Mouse (Mus musculus) hindbrain, embryonic 13.5 days (tissue): Measurements from ENCODE around the gene Wfdc5. TPM values are rescaled to one million over a fixed set of nuclear protein-coding genes. Genes with fewer than 3 reads are reported as not detected.
A peak's percentile ranks its signal among the peaks of the same experiment; 100 is the strongest.

ENCODE experiments used
- ATAC-seq: fragments of 200-750 bp; cut with Nextera tagmentation; 2 replicates; pipeline ENCODE4 v1.8.0; 2017; ENCODE audit warnings: moderate TSS enrichment; ENCODE audit not compliant: low FRiP score
- H3K27ac ChIP-seq: fragments of 300-500 bp; sonication (generic); 2 replicates; pipeline ENCODE4 v1.5.1; 2015; ENCODE audit warnings: inconsistent platforms, mild to moderate bottlenecking, moderate library complexity
- H3K27me3 ChIP-seq: fragments of 300-500 bp; sonication (generic); 2 replicates; pipeline ENCODE4 v1.6.1; 2015; ENCODE audit warnings: mild to moderate bottlenecking, inconsistent platforms
- H3K36me3 ChIP-seq: fragments of 300-500 bp; sonication (generic); 2 replicates; pipeline ENCODE4 v1.6.1; 2015; ENCODE audit warnings: mild to moderate bottlenecking, inconsistent platforms
- H3K4me1 ChIP-seq: fragments of 300-500 bp; sonication (generic); replicated peaks from 2 replicates; pipeline ENCODE4 v1.6.1; 2015; ENCODE audit warnings: inconsistent platforms
- H3K4me2 ChIP-seq: fragments of 300-500 bp; sonication (generic); 2 replicates; pipeline ENCODE4 v1.6.1; 2015; ENCODE audit warnings: inconsistent platforms, mild to moderate bottlenecking, moderate library complexity
- H3K4me3 ChIP-seq: fragments of 300-500 bp; sonication (generic); 2 replicates; pipeline ENCODE4 v1.5.1; 2015; ENCODE audit warnings: mild to moderate bottlenecking, inconsistent platforms
- H3K9ac ChIP-seq: fragments of 300-500 bp; sonication (generic); 2 replicates; pipeline ENCODE4 v1.6.1; 2015; ENCODE audit warnings: mild to moderate bottlenecking, inconsistent platforms
- H3K9me3 ChIP-seq: fragments of 300-500 bp; sonication (generic); 2 replicates; pipeline ENCODE4 v1.6.1; 2016; ENCODE audit warnings: inconsistent platforms
- WGBS: fragments of 180-500 bp; shearing (Covaris S2); methylation state at CpG from one replicate; pipeline ENCODE4 v1.1.7; 2015; 5-methylcytosine and 5-hydroxymethylcytosine counted together
- polyA plus RNA-seq: library from polyadenylated mRNA; unstranded; fragments of >200 nt; fragmentation: Nextera tagmentation; extraction: Ambion mirVana; gene quantifications from 2 replicates; pipeline ENCODE4 v1.2.1, GENCODE M21; 2015

Gene Wfdc5
- polyA plus RNA-seq, 1 experiment from 2014 or later, result not detected

GRCm38 (mm10) chr2:164192279-164192678 is 9.7 kb upstream of the Wfdc5 start:
- ATAC-seq, result no peak
- no peak overlapping the region for H3K4me3 ChIP-seq

DNA sequence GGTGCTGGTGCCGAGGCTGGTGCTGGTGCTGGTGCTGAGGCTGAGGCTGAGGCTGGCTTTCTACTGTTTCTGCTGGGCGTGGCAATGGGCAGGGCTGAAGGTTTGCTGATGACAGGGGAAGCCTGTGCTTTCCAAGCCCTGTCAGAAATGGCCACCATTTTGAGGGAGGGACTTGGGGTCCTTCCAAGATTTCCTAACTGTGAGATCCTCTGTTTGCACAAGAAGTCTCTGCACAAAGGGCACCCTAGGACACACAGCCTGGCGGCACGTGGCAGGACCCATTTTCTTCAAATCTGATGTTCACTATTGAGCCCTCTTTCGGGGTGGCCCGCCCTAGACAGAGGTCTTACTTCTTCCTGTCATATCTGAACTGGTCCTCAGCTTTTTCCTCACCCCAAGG is 8.0 kb upstream of the Wfdc5 start, which contains the start of gene Wfdc12:
Gene Wfdc12 (minus strand): TSS at position 33 of the 400 bp plus-strand sequence.
- Histone ChIP-seq H3K27me3 (no peaks in the 10 kb centered on the region), H3K4me3 (no peak within 1 kb of the TSS), H3K4me1 (no peaks in the 10 kb centered on the region), H3K36me3 (no peaks in the 10 kb centered on the region), H3K9ac (no peak within 1 kb of the TSS), H3K4me2 (no peak within 1 kb of the TSS), H3K9me3 (no peaks in the 10 kb centered on the region), H3K27ac (no peak within 1 kb of the TSS)
- 81% methylated on average over 6 of the region's 6 CpGs for WGBS
- no peak for ATAC-seq

More at GRCm38 (mm10) chr2:164192279-164192678, 9.7 kb upstream of the Wfdc5 start:
- Histone ChIP-seq H3K4me2 (no peak overlapping the region), H3K27ac (no peak overlapping the region), H3K36me3 (no peaks in the 10 kb centered on the region), H3K9ac (no peak overlapping the region), H3K4me1 (no peaks in the 10 kb centered on the region), H3K9me3 (no peaks in the 10 kb centered on the region), H3K27me3 (no peaks in the 10 kb centered on the region)

DNA sequence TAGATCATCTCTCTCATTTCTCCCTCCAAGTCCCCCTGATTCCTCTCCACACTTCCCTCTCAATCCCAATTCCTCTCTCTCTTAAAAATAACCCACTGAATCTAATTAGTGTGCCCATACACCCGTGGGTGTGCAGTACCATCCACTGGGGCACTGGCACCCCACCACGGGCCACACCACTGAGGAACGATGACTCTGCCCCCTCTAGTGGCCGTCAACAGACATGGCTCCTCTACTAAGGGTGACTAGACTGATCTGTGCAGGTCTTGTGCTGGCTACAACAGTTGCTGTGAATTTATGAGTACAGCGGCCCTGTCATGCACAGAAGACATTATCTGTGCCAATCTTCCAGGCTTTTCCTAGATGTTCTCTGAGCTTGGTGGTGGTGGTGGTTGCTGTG is 6.2 kb upstream of the Wfdc5 start:
- H3K4me1 ChIP-seq, result no peaks in the 10 kb centered on the region
- H3K36me3 ChIP-seq, result no peaks in the 10 kb centered on the region
- no peak overlapping the region for H3K4me2 ChIP-seq
- no peak overlapping the region for H3K4me3 ChIP-seq
- ATAC-seq, result no peak
- H3K27me3 ChIP-seq, result no peaks in the 10 kb centered on the region
- WGBS, result 34% methylated on average over 5 of the region's 5 CpGs
- no peaks in the 10 kb centered on the region for H3K9me3 ChIP-seq
- H3K9ac ChIP-seq, result no peak overlapping the region
- no peak overlapping the region for H3K27ac ChIP-seq

DNA sequence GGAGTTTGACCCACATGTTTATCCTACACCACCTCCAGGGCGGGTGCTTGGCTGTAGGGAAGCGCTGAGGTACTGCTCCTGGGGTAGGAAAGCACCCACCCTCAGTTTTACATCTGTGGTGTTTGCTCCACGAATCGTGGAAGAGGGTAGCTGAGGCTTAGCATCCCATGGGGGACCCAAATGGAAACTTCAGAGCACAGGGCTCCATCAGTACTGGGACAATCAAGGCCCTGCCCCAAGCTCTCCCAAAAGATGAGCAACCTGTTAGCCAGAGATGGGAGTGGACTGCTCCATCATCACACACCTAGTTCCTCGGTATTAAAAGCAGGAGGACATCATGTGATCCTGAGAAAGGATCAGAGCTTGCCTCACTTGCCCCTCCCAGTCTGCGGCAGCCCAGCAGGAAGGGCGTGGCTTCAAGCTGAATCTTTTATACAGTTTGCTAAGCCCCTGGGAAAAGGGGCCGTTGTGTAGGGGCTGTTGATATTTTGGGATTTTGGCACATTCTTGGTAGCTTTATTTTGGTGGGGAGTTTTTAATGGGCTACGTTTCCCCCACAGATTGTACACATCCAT is 1.7 kb upstream of the Wfdc5 start:
- WGBS, result 46% methylated on average over 9 of the region's 9 CpGs
- no peak overlapping the region for H3K4me2 ChIP-seq
- ATAC-seq, result no peak

DNA sequence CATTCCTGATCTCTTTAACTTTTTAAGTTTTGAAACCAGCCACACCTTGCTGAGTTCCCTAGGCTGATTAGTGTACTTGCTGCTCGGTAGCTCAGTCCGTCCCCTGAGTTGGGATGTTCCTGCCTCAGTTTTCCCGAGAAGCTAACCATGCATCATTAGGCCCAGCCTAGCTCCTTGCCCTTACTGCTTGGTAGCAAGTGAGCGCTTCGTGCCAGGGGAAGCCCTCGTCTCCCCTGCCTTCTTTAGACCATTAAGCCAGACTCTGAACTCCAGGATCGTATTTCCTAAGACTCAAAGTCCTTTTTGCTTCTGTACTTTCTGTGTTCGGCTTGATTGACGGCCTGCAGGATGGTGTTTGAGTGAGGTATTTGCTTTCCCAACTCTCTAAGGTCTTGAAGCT is 798 bp upstream of the Wfdc5 start:
- Histone ChIP-seq H3K9me3 (no peaks in the 10 kb centered on the region), H3K4me2 (no peak overlapping the region), H3K4me1 (no peaks in the 10 kb centered on the region), H3K9ac (no peak overlapping the region), H3K36me3 (no peaks in the 10 kb centered on the region), H3K27ac (no peak overlapping the region), H3K27me3 (peaks cover 4% of the 10 kb centered on the region; the same call in 1 of the 2 replicates), H3K4me3 (no peak overlapping the region)
- no peak for ATAC-seq
- 79% methylated on average over 9 of the region's 9 CpGs for WGBS

More for the DNA sequence above, 1.7 kb upstream of the Wfdc5 start:
- no peak overlapping the region for H3K27ac ChIP-seq
- no peaks in the 10 kb centered on the region for H3K9me3 ChIP-seq
- H3K27me3 ChIP-seq, result peaks cover 4% of the 10 kb centered on the region; the same call in 1 of the 2 replicates
- no peaks in the 10 kb centered on the region for H3K4me1 ChIP-seq
- no peaks in the 10 kb centered on the region for H3K36me3 ChIP-seq
- no peak overlapping the region for H3K4me3 ChIP-seq
- H3K9ac ChIP-seq, result no peak overlapping the region

GRCm38 (mm10) chr2:164180770-164181169 is 1.8 kb downstream of the Wfdc5 start:
- no peak overlapping the region for H3K4me3 ChIP-seq
- H3K4me2 ChIP-seq, result no peak overlapping the region
- no peaks in the 10 kb centered on the region for H3K9me3 ChIP-seq
- no peak overlapping the region for H3K9ac ChIP-seq
- no peaks in the 10 kb centered on the region for H3K36me3 ChIP-seq
- no peak overlapping the region for H3K27ac ChIP-seq
- ATAC-seq, result no peak
- no peaks in the 10 kb centered on the region for H3K4me1 ChIP-seq
- WGBS, result 91% methylated on average over 4 of the region's 4 CpGs
- peaks cover 4% of the 10 kb centered on the region; the same call in 1 of the 2 replicates for H3K27me3 ChIP-seq

GRCm38 (mm10) chr2:164180124-164180523 is 2.4 kb downstream of the Wfdc5 start:
- no peaks in the 10 kb centered on the region for H3K36me3 ChIP-seq
- H3K27me3 ChIP-seq, result peaks cover 8% of the 10 kb centered on the region; the same call in 1 of the 2 replicates
- no peak overlapping the region for H3K4me3 ChIP-seq
- H3K4me2 ChIP-seq, result no peak overlapping the region
- H3K9me3 ChIP-seq, result no peaks in the 10 kb centered on the region
- 56% methylated on average over 2 of the region's 3 CpGs for WGBS
- H3K9ac ChIP-seq, result no peak overlapping the region
- no peaks in the 10 kb centered on the region for H3K4me1 ChIP-seq
- no peak overlapping the region for H3K27ac ChIP-seq
- ATAC-seq, result no peak

DNA sequence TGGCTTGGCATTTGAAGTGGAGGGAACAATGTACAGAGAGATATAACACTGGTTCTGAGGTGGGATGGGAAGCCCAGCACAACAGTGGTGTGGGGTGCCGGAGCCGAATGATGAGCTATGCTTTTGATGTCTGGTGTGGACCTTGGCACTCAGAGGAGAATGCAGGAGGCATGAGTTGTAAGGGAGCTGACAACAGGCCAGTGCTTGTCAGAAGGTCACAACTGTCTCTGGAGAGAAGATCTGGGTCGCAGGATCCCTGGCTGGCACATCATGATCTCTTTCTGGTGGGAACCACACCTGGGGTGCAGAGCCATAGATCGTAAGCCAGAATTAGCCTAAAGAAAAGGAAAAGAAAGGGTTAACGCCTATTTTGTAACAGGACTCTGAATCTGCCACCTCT is 4.7 kb downstream of the Wfdc5 start:
- Histone ChIP-seq H3K4me3 (no peak overlapping the region), H3K27me3 (peaks cover 23% of the 10 kb centered on the region; the same call in 1 of the 2 replicates), H3K27ac (no peak overlapping the region), H3K4me1 (no peaks in the 10 kb centered on the region), H3K4me2 (no peak overlapping the region), H3K9ac (no peak overlapping the region), H3K36me3 (no peaks in the 10 kb centered on the region), H3K9me3 (no peaks in the 10 kb centered on the region)
- no peak for ATAC-seq
- 94% methylated on average over 5 of the region's 5 CpGs for WGBS

GRCm38 (mm10) chr2:164175850-164176249 is 6.7 kb downstream of the Wfdc5 start:
- Histone ChIP-seq H3K36me3 (no peaks in the 10 kb centered on the region), H3K4me3 (no peak overlapping the region), H3K4me1 (peaks cover 5% of the 10 kb centered on the region), H3K9ac (no peak overlapping the region), H3K4me2 (no peak overlapping the region), H3K27ac (no peak overlapping the region), H3K9me3 (no peaks in the 10 kb centered on the region), H3K27me3 (peaks cover 37% of the 10 kb centered on the region)
- ATAC-seq, result no peak
- 85% methylated on average over 3 of the region's 3 CpGs for WGBS

DNA sequence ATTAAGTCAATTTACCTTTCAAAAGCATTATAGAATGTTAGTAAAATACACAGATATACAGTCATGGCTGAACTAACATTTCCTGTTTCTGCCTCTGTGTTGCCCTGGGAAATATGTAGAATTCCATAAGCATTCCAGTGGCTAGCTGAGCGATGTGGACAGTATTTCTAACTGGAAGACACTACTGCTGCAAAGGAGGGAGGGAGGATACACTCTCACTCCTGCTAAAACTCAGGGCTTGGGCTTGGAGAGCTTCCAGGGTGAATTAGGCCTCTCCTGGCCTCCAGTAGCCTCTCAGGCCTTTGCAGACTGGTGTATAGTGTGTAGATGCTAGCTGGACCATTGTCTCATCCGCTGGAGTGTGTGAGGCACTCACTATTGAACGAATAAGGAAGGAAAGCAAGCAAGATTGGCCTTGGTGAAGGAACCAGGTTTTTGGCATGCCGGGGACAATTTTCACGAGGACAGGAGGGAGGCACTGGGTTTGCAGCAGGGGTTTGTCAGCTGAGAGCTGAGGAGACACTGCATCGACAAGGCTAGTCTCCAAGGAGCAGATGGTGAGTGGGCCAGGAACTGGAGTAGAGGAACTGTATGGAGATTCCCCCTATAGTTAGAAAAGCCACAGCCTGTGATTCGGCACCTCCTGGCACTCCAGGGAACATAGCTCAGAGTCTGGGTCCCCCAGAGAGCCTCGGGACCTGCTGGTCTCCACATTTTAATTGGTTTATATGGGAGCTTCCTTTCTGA is 7.7 kb downstream of the Wfdc5 start:
- no peak overlapping the region for H3K4me3 ChIP-seq
- no peak overlapping the region for H3K9ac ChIP-seq
- H3K4me1 ChIP-seq, result peaks cover 15% of the 10 kb centered on the region
- ATAC-seq, result no peak
- H3K4me2 ChIP-seq, result no peak overlapping the region
- H3K9me3 ChIP-seq, result no peaks in the 10 kb centered on the region
- WGBS, result 83% methylated on average over 8 of the region's 8 CpGs
- H3K36me3 ChIP-seq, result no peaks in the 10 kb centered on the region
- no peak overlapping the region for H3K27ac ChIP-seq
- peaks cover 48% of the 10 kb centered on the region for H3K27me3 ChIP-seq

DNA sequence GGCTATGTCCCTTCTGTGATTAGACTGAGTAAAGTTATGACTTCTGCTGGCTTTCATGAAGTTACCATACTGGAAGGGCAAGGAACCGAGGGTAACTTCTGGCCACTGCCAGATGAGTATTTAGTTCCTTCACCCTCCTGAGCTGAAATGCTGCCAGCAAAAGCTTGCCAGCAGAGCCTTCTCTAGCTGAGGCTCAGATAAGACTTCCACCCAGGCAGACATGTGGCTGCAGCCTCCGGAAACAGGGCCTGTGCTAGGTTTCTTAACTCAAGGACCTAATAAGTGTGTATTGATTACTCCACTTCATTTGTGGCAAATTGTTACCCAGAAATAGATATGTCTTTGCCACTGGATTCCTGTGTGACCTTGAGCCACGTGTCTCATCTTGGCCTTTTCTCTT is 9.1 kb downstream of the Wfdc5 start:
- no peaks in the 10 kb centered on the region for H3K9me3 ChIP-seq
- 71% methylated on average over 3 of the region's 3 CpGs for WGBS
- no peak overlapping the region for H3K4me3 ChIP-seq
- no peak overlapping the region for H3K4me2 ChIP-seq
- H3K4me1 ChIP-seq, result peaks cover 19% of the 10 kb centered on the region
- ATAC-seq, result no peak
- no peak overlapping the region for H3K27ac ChIP-seq
- H3K36me3 ChIP-seq, result no peaks in the 10 kb centered on the region
- H3K27me3 ChIP-seq, result peaks cover 62% of the 10 kb centered on the region
- no peak overlapping the region for H3K9ac ChIP-seq

GRCm38 (mm10) chr2:164170902-164171301 is 11.6 kb downstream of the Wfdc5 start, which contains the start of gene Kcns1:
Gene Kcns1, minus strand, starts transcription at chr2:164171113.
- H3K4me1 ChIP-seq, result peaks cover 29% of the 10 kb centered on the region
- ATAC-seq, result no peak

DNA sequence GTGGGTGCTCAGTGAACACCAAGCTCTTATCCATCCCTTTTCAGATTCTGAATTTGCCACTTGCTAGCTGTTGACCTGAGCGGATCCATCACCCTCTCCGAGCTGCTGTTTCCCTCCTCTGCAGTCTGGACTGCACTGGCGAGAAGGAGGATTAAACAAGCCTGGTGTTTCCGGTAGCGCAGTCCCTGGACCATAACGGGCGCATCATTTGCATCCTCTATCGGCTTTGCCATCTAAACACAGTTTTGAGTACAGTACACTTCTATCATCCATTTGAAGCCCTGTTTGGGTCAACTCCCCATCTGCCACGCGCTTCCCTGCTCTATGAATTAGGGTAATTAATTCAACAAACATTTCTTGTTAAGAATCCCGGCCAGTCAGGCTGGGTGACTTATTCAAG is 12.2 kb downstream of the Wfdc5 start:
- H3K4me2 ChIP-seq, result peak overlapping the region; percentile 66
- no peak overlapping the region for H3K27ac ChIP-seq
- peaks cover 90% of the 10 kb centered on the region for H3K27me3 ChIP-seq
- H3K9me3 ChIP-seq, result no peaks in the 10 kb centered on the region
- H3K9ac ChIP-seq, result 0 out of 2 replicates have a peak overlapping the region, but pooled peaks have one; percentile 67
- 3% methylated on average over 11 of the region's 11 CpGs for WGBS
- peak overlapping the region; percentile 38 for H3K4me3 ChIP-seq
- peaks cover 29% of the 10 kb centered on the region for H3K4me1 ChIP-seq
- no peak for ATAC-seq
- H3K36me3 ChIP-seq, result no peaks in the 10 kb centered on the region

More at GRCm38 (mm10) chr2:164170902-164171301, 11.6 kb downstream of the Wfdc5 start, which contains the start of gene Kcns1:
- Histone ChIP-seq H3K4me2 (peak within 1 kb of the TSS; percentile 66), H3K36me3 (no peaks in the 10 kb centered on the region), H3K4me3 (peak within 1 kb of the TSS; percentile 38), H3K27ac (no peak within 1 kb of the TSS), H3K27me3 (peaks cover 87% of the 10 kb centered on the region), H3K9ac (peak within 1 kb of the TSS; percentile 67), H3K9me3 (no peaks in the 10 kb centered on the region)
- under 1% methylated on average over 27 of the region's 29 CpGs for WGBS
